Mouse (Mus musculus): ENCODE measurements around the gene Cdsn.

- TF ChIP-seq EP300 (IDR thresholded peaks at IDR 0.05; ENCODE audit: low read depth) (no peak), CTCF (IDR thresholded peaks at IDR 0.05; ENCODE audit: low read depth) (no peak)
Observed at GRCm38 (mm10) chr17:35591731-35592130, 39.8 kb downstream of the Cdsn start.

Data from liver, postnatal 0 days (tissue).